Mouse (Mus musculus) forebrain, embryonic 13.5 days (tissue): ENCODE results near the gene Lrrc4c. TPM values are rescaled to one million over a fixed set of nuclear protein-coding genes. Genes with fewer than 3 reads are reported as not detected.

ENCODE experiments used
- ATAC-seq: fragments of 200-750 bp; cut with Nextera tagmentation; 2 replicates; pipeline ENCODE4 v1.8.0; 2017
- H3K27ac ChIP-seq: fragments of 300-500 bp; sonication (generic); 2 replicates; pipeline ENCODE4 v1.5.1; 2015; ENCODE audit warnings: inconsistent platforms, mild to moderate bottlenecking, moderate library complexity
- H3K27me3 ChIP-seq: fragments of 300-500 bp; sonication (generic); 2 replicates; pipeline ENCODE4 v1.6.1; 2015; ENCODE audit warnings: mild to moderate bottlenecking, inconsistent platforms
- H3K36me3 ChIP-seq: fragments of 300-500 bp; sonication (generic); 2 replicates; pipeline ENCODE4 v1.6.1; 2015; ENCODE audit warnings: mild to moderate bottlenecking, inconsistent platforms; ENCODE audit not compliant: poor library complexity, severe bottlenecking
- H3K4me1 ChIP-seq: fragments of 300-500 bp; sonication (generic); 2 replicates; pipeline ENCODE4 v1.6.1; 2015; ENCODE audit warnings: inconsistent platforms
- H3K4me2 ChIP-seq: fragments of 300-500 bp; sonication (generic); 2 replicates; pipeline ENCODE4 v1.6.1; 2015; ENCODE audit warnings: inconsistent platforms, mild to moderate bottlenecking, moderate library complexity
- H3K4me3 ChIP-seq: fragments of 300-500 bp; sonication (generic); 2 replicates; pipeline ENCODE4 v1.5.1; 2015; ENCODE audit warnings: mild to moderate bottlenecking, inconsistent platforms
- H3K9ac ChIP-seq: fragments of 300-500 bp; sonication (generic); 2 replicates; pipeline ENCODE4 v1.6.1; 2015; ENCODE audit warnings: mild to moderate bottlenecking, inconsistent platforms
- H3K9me3 ChIP-seq: fragments of 300-500 bp; sonication (generic); replicated peaks from 2 replicates; pipeline ENCODE4 v1.6.1; 2016; ENCODE audit warnings: inconsistent platforms
- WGBS: fragments of 180-500 bp; shearing (Covaris S2); methylation state at CpG from one replicate; pipeline ENCODE4 v1.1.7; 2015; 5-methylcytosine and 5-hydroxymethylcytosine counted together
- polyA plus RNA-seq: library from polyadenylated mRNA; unstranded; fragments of >200 nt; fragmentation: Nextera tagmentation; extraction: Ambion mirVana; gene quantifications from 2 replicates; pipeline ENCODE4 v1.2.1, GENCODE M21; 2015

The Lrrc4c gene
- polyA plus RNA-seq, 1 experiment from 2014 or later, result 11.2 TPM

DNA sequence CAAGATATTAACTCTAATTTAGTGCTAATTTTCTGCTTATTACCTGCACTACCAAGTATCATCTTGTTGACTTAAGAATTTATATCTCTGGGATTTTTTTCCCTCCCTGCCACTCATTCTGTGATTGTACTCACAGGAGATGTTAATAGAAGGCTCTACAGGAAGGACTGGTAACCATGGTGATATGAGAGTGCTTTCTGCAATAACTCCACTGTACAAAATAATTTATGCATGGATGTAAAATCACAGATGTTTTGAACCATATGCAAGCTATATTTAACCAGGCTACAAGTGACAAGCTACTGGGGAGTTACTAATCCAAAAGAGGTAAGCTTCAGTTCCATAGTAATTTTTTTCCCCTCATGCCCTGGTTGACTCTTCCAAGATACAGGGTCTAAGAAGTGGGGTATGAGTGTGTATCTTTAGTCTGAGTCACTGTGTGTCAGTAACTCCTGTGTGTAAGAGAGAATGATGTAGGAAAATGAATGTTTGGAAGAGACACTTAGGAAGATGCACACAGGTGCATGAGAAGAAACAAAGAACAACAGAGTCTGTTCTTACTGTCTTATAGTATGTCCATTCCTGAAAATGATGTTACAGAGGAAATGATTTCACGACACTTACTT, 83.3 kb downstream of the Lrrc4c start:
- H3K9ac ChIP-seq, result no peak overlapping the region

DNA sequence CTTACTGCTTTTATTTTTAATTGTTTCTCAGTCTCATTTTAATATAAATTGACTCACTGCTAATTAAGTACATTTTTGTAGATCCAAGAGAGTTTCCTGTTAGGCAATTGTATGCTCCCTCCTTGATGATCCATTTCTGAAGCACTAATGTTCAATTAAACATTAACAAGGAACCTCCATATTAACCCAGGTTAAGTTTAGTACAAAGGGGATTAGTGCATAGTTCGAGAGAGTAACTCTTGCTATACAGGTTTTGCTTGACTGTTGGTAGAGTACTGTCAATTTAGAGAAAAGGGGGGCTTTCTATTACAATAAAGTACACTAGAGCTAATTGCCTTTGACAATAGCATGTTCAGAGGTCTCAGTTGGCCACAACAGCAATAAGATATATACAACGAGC, 84.5 kb downstream of the Lrrc4c start:
- no peak overlapping the region for H3K27ac ChIP-seq
- H3K9ac ChIP-seq, result no peak overlapping the region
- WGBS, result 9% methylated on average over 2 of the region's 2 CpGs
- no peaks in the 10 kb centered on the region for H3K4me1 ChIP-seq
- H3K27me3 ChIP-seq, result no peaks in the 10 kb centered on the region
- H3K36me3 ChIP-seq, result no peaks in the 10 kb centered on the region
- no peak overlapping the region for H3K4me3 ChIP-seq
- H3K4me2 ChIP-seq, result no peak overlapping the region
- ATAC-seq, result no peak
- H3K9me3 ChIP-seq, result no peaks in the 10 kb centered on the region

More for the DNA sequence above, 83.3 kb downstream of the Lrrc4c start:
- Histone ChIP-seq H3K27me3 (no peaks in the 10 kb centered on the region), H3K36me3 (no peaks in the 10 kb centered on the region), H3K27ac (no peak overlapping the region), H3K4me2 (no peak overlapping the region), H3K4me3 (no peak overlapping the region), H3K9me3 (no peaks in the 10 kb centered on the region), H3K4me1 (no peaks in the 10 kb centered on the region)
- 94% methylated on average over 1 of the region's 1 CpGs for WGBS
- peak; percentile 91 for ATAC-seq

DNA sequence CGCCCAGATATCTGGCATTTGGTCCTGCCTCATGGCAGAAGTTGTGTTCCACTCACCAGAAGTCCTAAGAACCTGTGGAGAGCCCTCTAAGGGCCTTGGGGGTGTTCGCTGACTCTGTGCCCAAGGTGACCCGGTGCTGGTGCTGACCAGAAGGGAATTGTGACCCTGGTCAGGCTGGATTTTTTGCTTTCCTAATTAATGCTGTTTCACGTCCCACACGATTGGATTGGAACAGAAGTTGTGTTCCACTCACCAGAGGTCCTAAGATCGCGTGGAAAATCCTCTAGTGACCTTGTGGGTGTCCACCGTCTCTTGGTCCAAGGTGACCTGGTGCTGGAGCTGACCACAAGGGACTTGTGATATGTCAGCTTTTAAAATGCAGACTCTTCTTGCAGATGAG, 88.9 kb downstream of the Lrrc4c start:
- Histone ChIP-seq H3K27me3 (no peaks in the 10 kb centered on the region), H3K36me3 (no peaks in the 10 kb centered on the region), H3K27ac (no peak overlapping the region), H3K9ac (no peak overlapping the region), H3K4me1 (no peaks in the 10 kb centered on the region), H3K4me3 (no peak overlapping the region), H3K9me3 (no peaks in the 10 kb centered on the region), H3K4me2 (no peak overlapping the region)
- 88% methylated on average over 8 of the region's 8 CpGs for WGBS
- no peak for ATAC-seq

DNA sequence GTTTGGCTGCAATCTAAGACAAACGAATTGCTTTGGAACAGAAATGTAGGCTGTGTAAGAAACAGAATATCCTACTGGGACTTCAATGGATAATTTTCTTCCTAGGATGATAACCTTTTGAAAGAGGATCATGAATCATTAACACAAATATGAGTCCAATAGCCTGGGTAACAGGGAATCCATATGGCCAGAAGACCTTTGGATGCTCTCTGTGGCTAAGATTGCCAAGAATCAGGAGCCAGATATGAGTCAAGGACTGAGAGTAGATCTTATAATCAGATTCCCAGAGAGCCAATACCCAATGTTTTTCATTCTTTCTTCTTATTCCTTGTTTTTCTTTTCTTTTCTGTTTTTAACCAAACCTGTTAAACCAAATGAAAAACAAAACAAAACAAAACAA, 93.2 kb downstream of the Lrrc4c start:
- ATAC-seq, result no peak
- 86% methylated on average over 1 of the region's 1 CpGs for WGBS
- no peaks in the 10 kb centered on the region for H3K9me3 ChIP-seq

DNA sequence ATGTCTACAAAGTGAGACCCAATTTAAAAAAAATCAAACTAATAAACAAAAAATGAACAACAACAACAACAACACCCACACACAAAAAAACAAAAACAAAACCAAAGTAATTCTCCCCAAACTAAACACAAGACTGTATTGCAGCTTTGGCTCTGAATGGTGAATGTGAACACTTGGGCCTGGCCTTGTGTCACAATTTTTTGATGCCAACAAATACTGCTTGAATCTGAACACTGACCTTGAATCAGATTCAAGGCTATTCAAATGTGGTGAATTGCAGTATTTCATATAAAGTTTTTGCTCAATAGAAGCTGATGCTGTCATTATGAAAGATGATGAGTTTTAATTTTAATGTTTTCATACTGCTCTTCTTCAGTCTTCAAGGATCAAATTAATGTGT, 143.6 kb downstream of the Lrrc4c start:
- H3K27ac ChIP-seq, result no peak overlapping the region
- no peaks in the 10 kb centered on the region for H3K4me1 ChIP-seq
- no peak for ATAC-seq

More for the DNA sequence above, 93.2 kb downstream of the Lrrc4c start:
- H3K4me2 ChIP-seq, result no peak overlapping the region
- H3K27ac ChIP-seq, result no peak overlapping the region
- no peaks in the 10 kb centered on the region for H3K4me1 ChIP-seq
- H3K4me3 ChIP-seq, result no peak overlapping the region
- H3K36me3 ChIP-seq, result no peaks in the 10 kb centered on the region
- no peaks in the 10 kb centered on the region for H3K27me3 ChIP-seq
- H3K9ac ChIP-seq, result no peak overlapping the region

DNA sequence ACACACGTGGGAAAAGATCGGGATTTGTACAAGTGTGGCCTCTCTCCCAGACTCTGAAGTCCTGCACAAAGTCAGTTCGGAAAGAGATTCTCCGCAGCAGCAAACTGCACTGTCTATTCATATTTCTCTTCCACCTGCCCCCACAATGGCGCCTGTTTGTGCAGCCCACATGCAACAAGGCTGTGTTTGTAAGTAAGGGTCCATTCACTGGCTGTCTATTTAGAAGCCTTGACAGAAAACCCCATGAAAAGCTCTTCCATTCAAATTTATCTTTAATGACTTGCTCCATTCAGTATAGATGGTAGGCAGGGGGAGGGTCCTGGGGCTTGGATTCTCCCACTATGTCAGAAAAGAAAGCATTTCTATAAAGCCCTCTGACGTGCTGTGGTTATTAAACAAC, 157.7 kb downstream of the Lrrc4c start:
- H3K4me3 ChIP-seq, result no peak overlapping the region
- no peaks in the 10 kb centered on the region for H3K36me3 ChIP-seq
- no peaks in the 10 kb centered on the region for H3K9me3 ChIP-seq
- no peak overlapping the region for H3K9ac ChIP-seq
- H3K27me3 ChIP-seq, result no peaks in the 10 kb centered on the region
- H3K27ac ChIP-seq, result no peak overlapping the region
- H3K4me1 ChIP-seq, result peaks cover 10% of the 10 kb centered on the region; the same call in 1 of the 2 replicates
- 9% methylated on average over 6 of the region's 6 CpGs for WGBS
- ATAC-seq, result peak; percentile 88
- peak overlapping the region; percentile 46 for H3K4me2 ChIP-seq

More for the DNA sequence above, 143.6 kb downstream of the Lrrc4c start:
- no peaks in the 10 kb centered on the region for H3K27me3 ChIP-seq
- H3K36me3 ChIP-seq, result no peaks in the 10 kb centered on the region
- no peak overlapping the region for H3K4me3 ChIP-seq
- no peaks in the 10 kb centered on the region for H3K9me3 ChIP-seq
- no peak overlapping the region for H3K9ac ChIP-seq
- H3K4me2 ChIP-seq, result no peak overlapping the region

DNA sequence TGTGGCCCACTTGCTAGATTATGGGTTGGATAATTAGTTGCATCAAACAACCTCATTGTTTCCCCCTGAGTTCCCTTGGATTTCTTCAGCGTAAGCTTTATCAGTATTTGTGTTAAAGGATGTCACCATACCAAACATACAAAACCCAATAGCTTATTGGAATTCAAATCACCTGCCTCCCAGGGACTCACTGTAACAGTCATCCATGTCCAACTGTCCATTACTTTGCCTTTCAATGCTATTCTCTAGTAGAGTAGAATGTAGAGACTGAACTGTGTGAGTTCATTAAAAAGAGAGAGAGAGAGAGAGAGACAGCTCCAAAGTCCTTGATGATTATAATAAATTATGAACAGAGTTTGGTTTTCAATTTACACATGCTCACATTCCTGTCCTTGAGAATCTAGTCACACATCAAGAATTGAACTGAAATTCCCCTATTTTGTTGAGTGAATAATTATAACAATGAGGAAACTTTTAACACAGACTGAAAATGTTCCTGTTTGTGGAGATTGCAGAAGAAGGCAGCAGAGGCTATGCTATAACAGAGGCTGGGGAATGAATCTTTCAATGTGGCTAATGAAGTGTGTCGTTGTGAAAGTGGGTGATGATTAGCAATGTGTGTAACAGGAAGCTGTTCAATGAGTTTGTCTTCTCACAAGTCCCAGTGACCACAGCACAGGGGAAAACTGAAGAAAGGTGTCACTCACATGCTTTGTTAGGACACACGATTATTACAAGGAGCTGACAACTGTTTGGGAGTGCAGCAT, 181.3 kb downstream of the Lrrc4c start:
- H3K4me2 ChIP-seq, result no peak overlapping the region
- no peak for ATAC-seq
- no peak overlapping the region for H3K9ac ChIP-seq
- 18% methylated on average over 3 of the region's 3 CpGs for WGBS
- no peaks in the 10 kb centered on the region for H3K27me3 ChIP-seq
- H3K36me3 ChIP-seq, result no peaks in the 10 kb centered on the region
- H3K9me3 ChIP-seq, result no peaks in the 10 kb centered on the region
- no peak overlapping the region for H3K27ac ChIP-seq
- no peak overlapping the region for H3K4me3 ChIP-seq
- peaks cover 6% of the 10 kb centered on the region for H3K4me1 ChIP-seq

DNA sequence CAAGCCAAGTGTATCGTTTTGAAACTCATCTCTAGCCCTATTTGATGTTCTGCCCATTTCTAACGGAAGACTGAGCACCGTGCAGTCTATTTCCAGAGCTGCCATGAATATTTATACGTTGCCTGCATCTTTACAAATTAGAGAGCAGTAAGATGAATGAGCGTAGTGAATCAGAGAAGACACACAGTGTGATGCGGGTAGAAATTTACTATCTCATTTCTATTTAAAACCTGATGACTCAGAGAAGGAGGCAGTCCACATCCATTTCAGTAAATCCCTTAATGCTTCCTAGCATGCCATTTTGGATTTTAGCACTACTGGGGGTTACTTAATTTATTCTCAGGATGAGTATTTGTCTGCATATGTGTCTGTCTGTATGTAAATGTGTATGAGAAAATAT, 186.2 kb downstream of the Lrrc4c start:
- Histone ChIP-seq H3K4me2 (no peak overlapping the region), H3K4me3 (no peak overlapping the region), H3K27ac (no peak overlapping the region), H3K27me3 (no peaks in the 10 kb centered on the region), H3K36me3 (no peaks in the 10 kb centered on the region), H3K9ac (no peak overlapping the region), H3K9me3 (no peaks in the 10 kb centered on the region), H3K4me1 (peaks cover 4% of the 10 kb centered on the region)
- 77% methylated on average over 6 of the region's 6 CpGs for WGBS
- ATAC-seq, result no peak

DNA sequence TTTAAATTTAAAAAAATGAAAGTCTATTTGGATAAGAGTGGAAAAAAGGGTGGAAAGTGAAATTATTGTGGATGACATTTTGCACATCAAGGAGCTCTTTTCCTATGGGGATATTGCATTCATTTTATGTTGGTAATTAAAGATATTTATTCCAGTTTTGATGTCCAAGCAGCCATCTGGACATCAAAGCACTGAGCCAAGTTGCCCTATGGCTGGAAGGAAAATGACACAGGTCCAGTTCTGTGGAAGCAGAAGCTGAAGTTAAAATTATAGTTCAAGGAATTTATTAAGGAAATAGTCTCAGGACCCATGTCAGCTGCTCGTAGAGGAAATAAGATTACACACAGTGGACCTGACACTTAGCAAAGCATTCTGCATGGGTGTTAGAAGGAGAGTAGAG, 187.7 kb downstream of the Lrrc4c start:
- Histone ChIP-seq H3K27me3 (no peaks in the 10 kb centered on the region), H3K4me1 (no peaks in the 10 kb centered on the region), H3K27ac (no peak overlapping the region), H3K4me3 (no peak overlapping the region), H3K36me3 (no peaks in the 10 kb centered on the region), H3K9me3 (no peaks in the 10 kb centered on the region), H3K4me2 (no peak overlapping the region), H3K9ac (no peak overlapping the region)
- 100% methylated on average over 1 of the region's 1 CpGs for WGBS
- ATAC-seq, result no peak

DNA sequence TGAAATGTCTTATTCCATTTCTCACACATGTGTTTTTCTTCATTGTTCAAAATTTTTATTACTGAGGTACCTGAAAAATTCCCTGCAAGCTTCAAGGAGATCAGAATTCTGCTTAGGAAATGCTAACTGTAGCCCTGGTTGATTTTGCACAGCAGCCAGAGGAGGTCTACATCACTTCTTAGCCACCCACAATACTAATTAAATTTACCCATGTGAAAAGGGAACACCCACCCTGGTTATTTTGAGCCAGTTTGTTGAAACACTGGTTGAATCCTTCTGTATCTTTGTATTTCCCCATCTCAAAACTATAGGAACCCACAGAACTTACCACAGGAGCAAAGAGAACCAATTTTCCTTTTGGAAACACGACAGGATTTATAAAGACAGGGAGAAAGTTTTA, 191.0 kb downstream of the Lrrc4c start:
- no peaks in the 10 kb centered on the region for H3K36me3 ChIP-seq
- no peak overlapping the region for H3K4me2 ChIP-seq
- H3K27me3 ChIP-seq, result no peaks in the 10 kb centered on the region
- no peaks in the 10 kb centered on the region for H3K9me3 ChIP-seq
- H3K4me3 ChIP-seq, result no peak overlapping the region
- no peak overlapping the region for H3K9ac ChIP-seq
- no peak overlapping the region for H3K27ac ChIP-seq
- WGBS, result 56% methylated on average over 1 of the region's 1 CpGs
- H3K4me1 ChIP-seq, result no peaks in the 10 kb centered on the region
- ATAC-seq, result no peak

DNA sequence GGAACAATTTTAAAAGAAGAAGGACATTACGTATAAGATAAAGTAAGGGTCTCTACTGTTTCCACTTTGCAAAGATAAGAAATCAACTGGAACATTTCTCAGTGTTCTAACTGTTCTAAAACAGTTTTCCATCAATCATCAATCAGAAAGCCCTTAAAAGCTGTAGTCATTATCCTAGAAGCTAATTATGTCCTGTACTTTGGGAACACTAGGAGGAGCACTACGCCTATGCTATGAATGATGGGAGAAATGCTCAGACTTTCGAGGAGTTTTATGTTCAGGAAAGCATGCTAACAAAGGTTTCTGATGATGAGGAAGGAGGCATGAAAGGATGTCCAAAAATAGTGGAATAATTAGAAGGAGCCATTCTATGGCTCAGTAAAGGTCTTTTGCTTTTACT, 219.5 kb downstream of the Lrrc4c start:
- no peak overlapping the region for H3K9ac ChIP-seq
- no peak overlapping the region for H3K27ac ChIP-seq
- H3K4me2 ChIP-seq, result no peak overlapping the region
- WGBS, result 62% methylated on average over 3 of the region's 3 CpGs
- no peaks in the 10 kb centered on the region for H3K27me3 ChIP-seq
- no peak overlapping the region for H3K4me3 ChIP-seq
- H3K36me3 ChIP-seq, result no peaks in the 10 kb centered on the region
- no peaks in the 10 kb centered on the region for H3K9me3 ChIP-seq
- no peaks in the 10 kb centered on the region for H3K4me1 ChIP-seq
- no peak for ATAC-seq

DNA sequence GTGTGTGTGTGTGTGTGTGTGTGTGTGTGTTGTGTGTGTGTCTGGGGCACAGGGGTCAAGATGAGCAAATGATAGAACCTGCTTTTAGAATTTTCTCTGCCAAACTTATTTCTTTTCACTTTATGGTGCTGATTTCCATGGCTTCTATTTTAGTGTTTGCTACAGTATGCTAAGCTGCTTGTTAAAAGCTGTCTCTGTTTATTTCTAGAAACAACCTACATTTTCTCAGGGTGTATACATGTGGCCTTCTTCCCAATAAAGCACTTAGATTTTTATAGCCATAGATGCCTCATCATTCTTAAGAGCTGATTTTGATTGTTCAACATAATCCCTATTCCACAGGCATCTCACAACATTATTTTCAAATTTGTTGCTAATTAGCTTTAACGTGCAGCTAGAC, 229.2 kb downstream of the Lrrc4c start:
- Histone ChIP-seq H3K4me2 (no peak overlapping the region), H3K27me3 (no peaks in the 10 kb centered on the region), H3K36me3 (no peaks in the 10 kb centered on the region), H3K4me3 (no peak overlapping the region), H3K4me1 (no peaks in the 10 kb centered on the region), H3K27ac (no peak overlapping the region), H3K9me3 (no peaks in the 10 kb centered on the region), H3K9ac (no peak overlapping the region)
- ATAC-seq, result no peak
- whole genome bisulfite sequencing, result 75% methylated on average over 1 of the region's 1 CpGs

DNA sequence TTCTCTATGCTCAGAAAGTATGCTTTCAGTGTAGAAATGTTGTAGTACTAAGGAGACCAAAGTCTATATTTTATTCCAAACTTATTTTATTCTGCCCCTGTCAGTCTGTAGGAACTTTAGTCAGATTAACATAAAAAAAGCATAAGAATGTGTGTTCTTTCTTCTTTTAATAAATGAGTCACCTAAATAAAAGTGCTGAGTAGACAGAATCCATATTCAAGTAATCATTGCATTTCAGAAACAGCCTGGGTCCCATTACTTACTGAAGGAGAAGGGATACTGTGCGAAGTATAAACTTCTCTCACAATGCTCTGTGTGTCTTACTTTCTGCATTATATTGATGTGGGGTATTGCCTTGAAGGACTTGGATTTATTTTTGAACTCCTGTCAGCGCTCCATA, 255.8 kb downstream of the Lrrc4c start:
- Histone ChIP-seq H3K4me1 (no peaks in the 10 kb centered on the region), H3K9ac (no peak overlapping the region), H3K9me3 (no peaks in the 10 kb centered on the region), H3K27ac (no peak overlapping the region), H3K4me2 (no peak overlapping the region), H3K27me3 (no peaks in the 10 kb centered on the region), H3K4me3 (no peak overlapping the region), H3K36me3 (no peaks in the 10 kb centered on the region)
- ATAC-seq, result no peak
- 87% methylated on average over 2 of the region's 2 CpGs for WGBS
